Mouse (Mus musculus) right cerebral cortex, adult 18-20 months (tissue): ENCODE measurements around the gene Tex50.
A peak's percentile ranks its signal among the peaks of the same experiment; 100 is the strongest.
"Not testable (repeated sequence)": the region's sequence is repeated elsewhere in the genome, so short reads cannot be mapped to it uniquely, and the experiment has no call there.

Experiments used
- DNase-seq: peaks from one replicate; pipeline ENCODE4 v3.0.0; 2022; ENCODE audit warnings: mixed read lengths

The Tex50 gene

GRCm38 (mm10) chr1:161159214-161159613, at the start of gene Tex50:
Gene Tex50, minus strand, starts transcription at chr1:161159314.
- no peak for DNase-seq

DNA sequence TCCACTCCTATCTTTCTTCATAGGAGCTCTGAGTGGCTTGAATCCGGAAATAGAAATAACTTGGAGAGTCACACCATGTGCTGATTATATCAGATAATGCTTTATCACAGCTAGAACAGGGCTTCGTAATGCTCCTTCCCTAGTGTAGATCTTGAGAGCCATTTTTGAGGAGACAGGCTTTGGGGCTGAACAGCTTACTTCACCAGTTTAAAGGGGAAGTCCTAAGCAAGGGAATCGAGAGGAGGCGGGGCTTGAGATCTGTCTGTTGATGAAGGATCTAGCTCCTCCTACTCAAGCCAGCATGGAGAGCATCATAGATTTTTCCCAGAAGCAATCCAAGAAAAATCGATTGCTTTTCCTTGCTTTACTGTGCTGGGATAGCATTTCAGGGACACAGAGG, 40.7 kb upstream of the Tex50 start:
- no peak for DNase-seq

GRCm38 (mm10) chr1:161196364-161196763, 37.2 kb upstream of the Tex50 start:
- not testable (repeated sequence) for DNase-seq

DNA sequence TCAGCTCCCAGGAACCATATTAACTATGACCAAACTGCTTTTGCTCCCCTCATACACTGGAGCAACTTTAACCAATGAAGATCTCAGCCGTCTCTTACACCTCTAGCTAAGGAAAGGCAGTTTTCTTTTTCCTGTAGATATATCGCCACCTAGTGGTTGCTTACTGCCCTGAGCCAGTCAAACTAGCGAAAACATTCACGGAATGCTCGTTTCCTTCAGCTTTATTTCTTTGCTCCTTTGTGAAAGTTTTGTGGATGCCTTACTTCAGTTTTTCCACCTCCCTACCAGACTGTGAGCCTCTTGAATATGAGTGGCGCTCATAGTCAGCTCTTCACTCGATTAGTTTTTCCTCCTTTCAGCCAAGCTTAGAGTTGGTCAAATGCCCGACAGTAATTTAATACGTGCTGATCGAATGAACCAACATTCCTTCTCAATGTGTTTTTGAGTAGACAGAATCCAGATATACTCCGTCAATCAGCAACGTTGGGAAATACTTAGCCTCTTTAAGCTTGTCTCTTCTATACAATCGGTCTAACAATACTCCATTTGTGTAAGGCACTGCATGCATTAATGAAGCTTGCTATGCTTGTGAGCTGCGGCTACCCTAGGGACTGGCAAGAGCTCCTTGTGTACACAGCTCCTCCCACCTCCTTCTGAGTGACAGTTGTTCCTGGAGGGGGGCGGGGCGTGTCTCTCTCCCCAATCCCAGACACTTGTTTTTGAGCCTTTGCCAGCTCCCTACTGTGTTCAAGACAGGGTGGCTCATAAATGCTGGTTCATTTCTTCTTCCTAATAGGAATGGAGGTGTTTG, 36.6 kb upstream of the Tex50 start:
- DNase-seq: peak; percentile 71

DNA sequence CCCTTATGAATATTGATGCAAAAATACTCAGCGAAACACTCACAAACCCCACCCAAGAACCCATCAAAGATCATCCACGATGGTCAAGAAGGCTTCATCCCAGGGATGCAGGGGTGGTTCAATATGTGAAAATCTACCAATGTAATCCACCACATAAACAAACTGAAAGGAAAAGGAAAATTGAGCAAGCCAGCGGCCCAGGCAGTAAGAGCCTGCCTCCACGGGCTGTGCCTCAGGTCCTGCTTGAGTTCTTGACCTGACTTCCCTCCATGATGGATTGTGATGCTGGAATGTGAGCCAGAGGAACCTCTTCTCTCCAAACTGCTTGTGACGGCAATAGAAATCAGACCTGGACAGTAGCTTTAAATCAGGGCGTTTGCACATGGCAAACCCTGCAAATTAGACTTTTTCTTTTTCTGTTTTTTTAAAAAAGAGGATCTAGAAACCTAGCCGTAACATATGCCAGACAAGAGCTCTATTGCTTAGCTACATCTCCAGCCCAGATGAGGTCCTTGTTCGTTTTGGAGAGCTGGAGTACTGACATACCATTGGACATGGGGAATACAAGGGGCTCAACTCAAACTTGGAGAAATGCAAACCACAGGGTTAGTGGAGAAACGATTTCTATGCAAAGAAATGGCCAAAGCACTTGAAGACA, 31.3 kb upstream of the Tex50 start:
- DNase-seq: no peak

- DNase-seq: no peak
Observed at GRCm38 (mm10) chr1:161185431-161185830, 26.3 kb upstream of the Tex50 start.

DNA sequence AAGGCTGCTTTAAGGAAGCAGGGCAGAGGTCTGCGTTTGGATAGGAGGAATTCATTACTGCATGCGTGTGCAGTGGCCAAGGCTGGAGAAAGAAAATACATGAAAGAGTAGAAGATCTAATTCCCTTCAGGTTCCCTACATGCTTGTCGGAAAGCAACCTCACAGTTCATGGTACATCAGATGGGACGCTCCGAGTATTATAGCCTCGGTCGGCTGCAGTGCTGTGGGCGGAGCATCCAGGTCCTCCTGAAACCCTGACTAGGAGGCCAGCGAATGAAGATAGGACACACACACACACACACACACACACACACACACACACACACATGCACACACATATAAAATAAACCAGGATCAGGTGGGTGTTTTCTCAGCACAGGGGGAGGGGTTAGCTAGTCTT, 24.6 kb upstream of the Tex50 start:
- no peak for DNase-seq

DNA sequence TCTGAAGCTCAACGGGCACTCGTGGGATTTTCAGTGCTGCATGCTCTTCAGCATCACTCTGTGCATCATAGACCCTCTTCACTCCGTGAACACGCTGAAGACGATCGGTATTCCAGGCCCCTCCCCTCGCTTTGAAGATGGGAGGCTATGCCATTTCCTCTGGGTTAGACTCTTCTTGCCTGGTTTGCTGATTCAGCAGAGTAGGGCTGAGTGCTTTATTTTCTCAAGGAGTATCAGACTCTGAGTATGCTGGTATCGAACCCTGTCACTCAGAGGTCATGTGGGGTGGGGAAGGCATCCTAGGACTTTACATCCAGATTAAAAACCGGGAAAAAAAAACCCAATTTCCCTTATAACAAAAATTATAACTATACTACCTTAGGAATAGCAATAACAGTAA, 23.3 kb upstream of the Tex50 start:
- DNase-seq: no peak

- DNase-seq: peak; percentile 24
Observed at GRCm38 (mm10) chr1:161180674-161181073, 21.6 kb upstream of the Tex50 start.

DNA sequence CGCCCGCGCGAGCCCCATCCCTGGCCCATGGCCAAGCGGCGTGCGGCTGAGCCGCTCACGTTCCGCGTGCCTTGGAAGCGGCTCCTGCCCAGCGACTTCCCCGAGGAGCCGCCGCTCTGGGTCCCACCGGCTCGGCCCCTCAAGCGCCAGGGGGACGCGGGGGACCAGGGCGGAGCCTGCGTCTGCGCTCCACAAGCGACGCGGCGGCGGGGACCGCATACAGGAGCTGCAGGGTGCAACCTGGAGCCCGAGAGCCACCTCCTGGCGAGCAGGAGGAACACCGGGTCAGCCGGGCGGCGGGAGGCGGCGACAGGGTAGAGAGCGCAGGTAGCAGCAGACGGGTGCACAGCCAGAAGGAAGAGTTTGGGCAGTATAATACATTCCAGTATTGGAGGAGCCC, 11.5 kb upstream of the Tex50 start:
- peak; percentile 60 for DNase-seq

GRCm38 (mm10) chr1:161160266-161160665, 1.2 kb upstream of the Tex50 start:
- DNase-seq: no peak

DNA sequence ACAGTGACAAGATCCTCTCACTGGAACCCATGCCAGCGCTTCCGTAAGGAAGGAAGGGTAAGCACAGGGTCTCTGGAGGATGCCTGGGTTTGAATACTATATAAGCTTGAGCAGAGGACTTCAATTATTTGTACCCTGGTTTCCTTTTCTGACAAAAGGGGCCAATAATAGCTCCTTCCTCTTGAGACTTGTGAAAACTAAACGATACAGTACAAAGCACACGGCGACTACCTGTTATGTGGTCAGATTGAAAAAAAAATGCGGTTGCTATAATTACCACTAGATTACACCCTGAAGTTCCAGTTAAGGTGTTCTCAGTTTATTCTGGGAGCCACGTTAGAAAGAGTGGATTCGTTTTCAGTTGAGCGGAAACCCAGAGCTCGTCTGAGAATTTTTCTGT, 2.6 kb downstream of the Tex50 start:
- no peak for DNase-seq

- no peak for DNase-seq
Observed at GRCm38 (mm10) chr1:161151098-161151497, 8.0 kb downstream of the Tex50 start.

GRCm38 (mm10) chr1:161147888-161148287, 11.2 kb downstream of the Tex50 start:
- no peak for DNase-seq

DNA sequence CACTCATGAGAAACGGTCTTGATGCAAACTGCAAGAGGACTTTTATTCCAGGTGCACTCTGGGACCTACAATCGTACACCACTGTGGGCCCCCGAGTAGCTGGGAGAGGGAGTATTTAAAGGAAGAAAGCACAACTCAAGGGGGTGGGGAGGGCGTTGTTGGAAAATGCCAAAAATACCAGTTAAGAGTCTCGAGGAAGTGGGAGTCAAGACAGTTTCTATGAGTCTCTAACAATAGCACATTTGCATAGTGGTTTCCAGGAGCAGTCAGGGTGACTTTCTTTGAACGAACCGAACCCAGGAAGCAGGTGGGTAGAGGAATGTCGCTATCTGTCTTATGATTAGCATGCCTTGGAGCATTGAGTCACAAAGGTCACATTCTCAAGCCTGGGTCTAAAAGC, 13.5 kb downstream of the Tex50 start:
- DNase-seq: not testable (repeated sequence)

DNA sequence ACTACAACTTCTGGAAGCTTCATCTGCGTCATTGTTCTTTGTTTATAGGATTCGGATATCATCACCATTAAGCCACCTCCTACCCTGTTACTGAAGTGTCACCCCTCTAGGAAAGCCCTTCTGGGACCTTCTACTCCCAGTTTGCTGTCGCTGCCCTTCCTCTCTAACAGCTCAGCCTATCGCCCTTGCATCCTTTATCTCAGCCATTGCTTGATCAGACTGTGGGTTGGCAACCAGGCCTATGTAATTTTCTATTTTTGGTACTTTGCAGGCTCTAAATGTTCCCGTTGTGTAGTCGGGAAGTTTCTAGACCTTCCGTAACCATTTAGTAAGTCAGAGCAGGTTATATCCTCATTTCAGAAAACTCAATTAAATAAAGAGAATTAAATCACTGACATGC, 15.9 kb downstream of the Tex50 start:
- peak; percentile 18 for DNase-seq

DNA sequence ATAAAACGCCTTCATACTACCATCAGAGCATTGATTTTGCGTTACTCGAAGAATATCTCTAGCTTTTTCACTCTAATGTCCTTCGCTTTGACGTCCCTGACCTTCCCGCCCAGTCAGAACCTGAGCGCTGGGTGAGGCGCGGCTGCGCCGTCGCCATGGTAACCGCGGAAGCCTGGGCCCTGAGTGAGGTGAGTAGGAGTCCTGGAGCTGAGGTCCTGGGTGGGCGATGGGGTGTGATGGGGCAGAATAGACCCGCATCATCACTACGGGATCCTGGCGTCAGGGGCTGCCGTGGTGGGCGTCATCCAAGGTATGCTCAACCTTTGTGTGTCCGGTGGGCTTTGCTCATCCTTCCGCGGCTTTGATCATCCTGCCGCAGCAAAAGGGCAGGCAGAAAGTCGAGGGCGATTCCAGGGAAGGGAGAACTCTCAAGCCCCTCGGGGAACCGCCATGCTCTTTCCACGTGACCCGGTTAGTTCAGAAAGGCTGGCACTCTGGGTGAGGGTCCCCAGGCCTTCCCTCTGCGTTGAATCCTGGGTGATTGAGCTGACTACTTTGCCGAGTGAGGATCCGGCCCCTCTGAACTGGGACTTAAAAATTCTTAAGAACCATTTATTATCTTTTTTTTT, 16.5 kb downstream of the Tex50 start, which contains the start of gene Ankrd45:
Ankrd45 (plus strand) TSS at position 161 of the 629 bp plus-strand sequence.
- peak; percentile 84 for DNase-seq

DNA sequence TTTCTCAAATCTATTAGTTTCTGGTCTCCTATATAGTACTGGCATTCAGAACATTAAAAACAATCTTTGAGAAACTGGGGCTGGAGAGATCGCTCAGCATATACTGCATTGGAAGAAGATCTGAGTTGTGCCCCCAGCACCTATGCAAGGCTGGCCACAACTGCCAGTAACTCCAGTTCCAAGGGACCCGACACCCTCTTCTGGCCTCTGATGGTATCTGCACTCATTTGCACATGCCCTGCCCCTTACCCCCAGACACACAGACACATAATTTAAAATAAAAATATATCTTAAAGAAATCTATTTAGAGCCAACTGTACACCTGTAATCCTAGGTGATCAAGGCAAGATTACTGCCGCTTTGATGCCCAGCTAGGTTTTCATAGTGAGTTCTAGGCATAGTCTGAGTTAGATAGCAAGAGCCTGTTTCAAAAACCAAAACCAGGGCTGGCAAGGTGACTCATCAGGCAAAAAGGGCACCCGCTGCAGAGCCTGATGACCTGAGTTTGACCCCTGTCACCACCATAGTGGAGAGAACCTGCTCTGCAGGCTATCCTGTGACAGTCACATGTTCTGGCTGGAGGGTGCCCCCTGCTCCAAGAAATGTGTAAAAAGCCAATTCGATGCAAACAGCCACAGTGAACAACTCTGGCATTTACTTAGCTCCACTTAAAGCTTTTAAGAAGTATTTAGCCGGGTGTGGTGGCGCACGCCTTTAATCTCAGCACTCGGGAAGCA, 18.9 kb downstream of the Tex50 start:
- DNase-seq: no peak

- no peak for DNase-seq
Observed at GRCm38 (mm10) chr1:161139496-161139895, 19.6 kb downstream of the Tex50 start.

GRCm38 (mm10) chr1:161130726-161131664, 28.1 kb downstream of the Tex50 start, which contains the start of gene Klhl20:
Gene Klhl20, minus strand, starts transcription at chr1:161131511.
- peak; percentile 94 for DNase-seq

DNA sequence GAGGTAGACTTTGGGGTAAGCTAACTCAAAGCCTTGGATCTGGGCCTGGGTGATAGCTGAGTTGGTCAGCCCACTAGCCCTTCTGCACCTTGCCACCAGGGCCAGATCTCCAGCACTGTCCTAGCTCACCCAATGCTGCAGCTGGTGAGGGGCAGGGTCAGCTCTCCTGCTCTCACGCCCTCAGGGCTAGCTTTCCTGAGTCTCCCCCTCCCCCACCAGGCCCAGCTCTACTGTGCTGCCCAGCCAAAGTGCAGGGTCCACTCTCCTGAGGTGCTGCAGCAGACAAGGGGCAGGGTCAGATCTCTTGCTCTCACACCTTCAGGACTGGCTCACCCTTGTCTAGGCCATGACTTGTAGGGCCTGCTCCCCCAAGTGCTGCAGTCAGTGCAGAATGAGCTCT, 32.7 kb downstream of the Tex50 start:
- DNase-seq: no peak
